Mouse (Mus musculus) ES-E14 (cell line): Measurements from ENCODE around the gene Fam43a.
A peak's percentile ranks its signal among the peaks of the same experiment; 100 is the strongest.

ENCODE experiments used
- CHD2 ChIP-seq: IDR thresholded peaks from 2 replicates; pipeline ENCODE4 v1.6.1; 2014; ENCODE audit warnings: mild to moderate bottlenecking, low read depth, low read length, inconsistent platforms
- HCFC1 ChIP-seq: IDR thresholded peaks from 2 replicates; pipeline ENCODE4 v1.6.1; 2012; ENCODE audit warnings: low read length, inconsistent platforms, borderline replicate concordance; ENCODE audit not compliant: insufficient read depth
- ZC3H11A ChIP-seq: IDR thresholded peaks from 2 replicates; pipeline ENCODE4 v1.6.1; 2012; ENCODE audit warnings: low read depth, mild to moderate bottlenecking, inconsistent platforms, low read length, borderline replicate concordance
- ZNF384 ChIP-seq: IDR thresholded peaks from 2 replicates; pipeline ENCODE4 v1.6.1; 2012; ENCODE audit warnings: low read depth, low read length, inconsistent platforms

DNA sequence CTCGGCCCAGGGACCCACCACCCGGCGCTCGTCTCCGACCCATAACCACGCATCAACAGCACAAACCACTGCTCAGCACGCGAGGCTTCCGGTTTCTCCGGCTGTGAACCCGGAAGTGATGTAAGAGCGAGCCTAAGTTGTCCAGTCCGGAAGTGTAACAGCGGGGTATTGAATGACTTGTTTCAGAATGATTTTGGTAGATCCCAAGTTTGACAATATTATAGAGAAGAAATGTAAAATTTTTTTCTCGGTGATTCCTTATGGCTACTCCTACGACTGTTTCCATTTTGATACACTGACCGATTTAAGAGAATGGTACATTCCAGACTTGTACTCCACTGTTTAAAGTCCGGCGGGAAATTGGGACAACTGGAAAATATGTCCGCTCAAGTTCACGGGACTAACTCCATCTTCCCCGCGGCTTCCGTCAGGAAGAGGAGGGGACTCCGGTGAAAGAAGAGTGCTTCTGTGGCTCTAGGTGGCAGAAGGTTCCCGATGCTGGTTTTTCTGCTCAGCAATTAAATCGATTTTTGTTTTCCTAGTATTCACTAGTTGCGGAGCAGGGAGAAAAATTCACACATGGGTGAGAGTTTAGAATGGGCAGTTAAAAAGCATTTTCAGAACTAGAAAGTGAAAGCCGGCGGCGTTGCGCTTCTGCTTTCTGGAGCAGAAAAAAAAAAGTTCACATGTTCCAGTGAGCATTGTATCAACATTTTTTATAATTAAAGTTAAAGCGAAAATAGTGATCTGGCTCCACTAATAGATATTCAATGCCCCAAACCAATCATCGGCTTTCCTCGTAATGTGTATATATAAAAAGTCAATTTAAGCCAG lies 11.8 kb upstream of the Fam43a start, which contains the start of gene Lsg1:
- TF ChIP-seq ZC3H11A = no peak
- no peak for TF ChIP-seq ZNF384
- TF ChIP-seq HCFC1 = peak; percentile 88
- 0 out of 2 replicates have a peak, but pooled peaks have one; percentile 50 for TF ChIP-seq CHD2
